Mouse (Mus musculus): ENCODE results near the gene Ube2g2. TPM values are rescaled to one million over a fixed set of nuclear protein-coding genes. Genes with fewer than 3 reads are reported as not detected.

The Ube2g2 gene
- total RNA-seq, 2 experiments from 2014 or later, result 67.2 to 74.1 TPM

Small RNA genes within 50 kb of the gene (microRNA-seq; reads per million reads assigned to microRNA genes)
- gene Mir1930 (ENCODE audit: borderline number of aligned reads in 2 of 2), result 2.4 to 10.4 reads per million in 2 experiments

Other genes with a start within 250 kb of the Ube2g2 start
- gene Adarb1, start 204.0 kb upstream of the Ube2g2 start, total RNA-seq (2021), result 100 to 1,000 TPM in 1 of 2 experiments, 10 to 100 TPM in 1; 31.3 to 113 TPM
- 10 to 100 TPM; 19.5 to 21.9 TPM for gene Fam207a, start 106.5 kb upstream of the Ube2g2 start, total RNA-seq (2021)
- 10 to 100 TPM in 1 of 2 experiments, 1 to 10 TPM in 1; 7.8 to 16.2 TPM for gene Itgb2, start 92.0 kb upstream of the Ube2g2 start, total RNA-seq (2021)
- gene Pttg1ip, start 40.6 kb upstream of the Ube2g2 start, total RNA-seq (2021), result 100 to 1,000 TPM; 175 to 203 TPM
- 10 to 100 TPM; 91.8 to 98.8 TPM for gene Sumo3, start 16.2 kb upstream of the Ube2g2 start, total RNA-seq (2021)
- 10 to 100 TPM; 13.1 to 17.1 TPM for gene Gm49325, start 16.1 kb upstream of the Ube2g2 start, total RNA-seq (2021)
- under 1 TPM; 0.27 to 0.51 TPM for gene Tspear, start 64.3 kb downstream of the Ube2g2 start, total RNA-seq (2021)
- not detected for gene Gm19402, start 68.5 kb downstream of the Ube2g2 start, total RNA-seq (2021)
- gene Gm9508, start 75.0 kb downstream of the Ube2g2 start, total RNA-seq (2021), result not detected
- not detected for gene Gm10272, start 84.4 kb downstream of the Ube2g2 start, total RNA-seq (2021)
- not detected for gene Gm10024, start 89.2 kb downstream of the Ube2g2 start, total RNA-seq (2021)
- not detected for gene Gm10142, start 93.5 kb downstream of the Ube2g2 start, total RNA-seq (2021)
- gene Krtap12-1, start 98.3 kb downstream of the Ube2g2 start, total RNA-seq (2021), result not detected
- gene Gm10100, start 104.2 kb downstream of the Ube2g2 start, total RNA-seq (2021), result not detected
- not detected for gene Gm18596, start 120.4 kb downstream of the Ube2g2 start, total RNA-seq (2021)
- gene Gm9736, start 129.1 kb downstream of the Ube2g2 start, total RNA-seq (2021), result not detected
- gene Gm3233, start 137.4 kb downstream of the Ube2g2 start, total RNA-seq (2021), result not detected
- gene Gm3238, start 149.1 kb downstream of the Ube2g2 start, total RNA-seq (2021), result not detected
- gene Gm7138, start 154.7 kb downstream of the Ube2g2 start, total RNA-seq (2021), result not detected
- not detected for gene Gm3250, start 160.3 kb downstream of the Ube2g2 start, total RNA-seq (2021)
- not detected for gene Gm7137, start 165.9 kb downstream of the Ube2g2 start, total RNA-seq (2021)
- gene Gm9639, start 172.8 kb downstream of the Ube2g2 start, total RNA-seq (2021), result not detected
- not detected for gene Gm19668, start 176.9 kb downstream of the Ube2g2 start, total RNA-seq (2021)
- gene Gm9507, start 189.6 kb downstream of the Ube2g2 start, total RNA-seq (2021), result not detected
- gene Gm2696, start 192.4 kb downstream of the Ube2g2 start, total RNA-seq (2021), result not detected
- gene Krtap10-4, start 204.8 kb downstream of the Ube2g2 start, total RNA-seq (2021), result not detected
- gene Krtap10-10, start 213.7 kb downstream of the Ube2g2 start, total RNA-seq (2021), result not detected
- gene Gm36176, start 224.5 kb downstream of the Ube2g2 start, total RNA-seq (2021), result not detected
- not detected for gene Gm10318, start 230.6 kb downstream of the Ube2g2 start, total RNA-seq (2021)
- not detected for gene Gm3285, start 239.7 kb downstream of the Ube2g2 start, total RNA-seq (2021)

Data from adrenal gland, adult 18-20 months (tissue).